11 mouse cellular contexts compared by ENCODE assay signal in the genomic region with DNA sequence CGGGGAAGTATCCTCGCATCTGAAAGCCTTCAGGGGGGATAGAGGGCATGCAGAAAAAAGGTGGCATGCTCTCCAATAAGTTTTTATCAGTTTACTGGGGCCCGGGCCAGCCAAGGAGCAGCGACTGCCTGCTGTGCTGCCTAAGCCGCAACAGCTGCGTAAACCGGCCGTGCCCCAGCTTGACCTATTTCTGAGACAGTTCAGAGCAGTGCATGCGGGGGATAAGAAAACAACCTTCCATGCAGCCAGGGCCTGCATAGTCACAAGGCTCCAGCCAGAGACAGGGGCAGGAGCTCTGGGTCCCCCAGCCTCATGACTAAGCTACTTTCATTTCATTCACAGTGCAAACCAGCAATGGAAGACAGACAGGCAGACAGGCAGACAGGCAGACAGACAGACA. TPM values are rescaled to one million over a fixed set of nuclear protein-coding genes. Genes with fewer than 3 reads are reported as not detected.
DNase-seq lines count a peak whose midpoint lies in the region; ATAC-seq lines count a peak whose summit lies in the region.
"Had no signal": no experiment of that assay in that cellular context is flagged by ENCODE, and none has a peak within 500 bp of the region (broad histone marks: within the 10 kb centered on the region; RNA-seq: fewer than 3 reads in every experiment).

No protein-coding gene starts in this region.

- no peak overlapping the region for H3K4me2 ChIP-seq in kidney, embryonic 15.5 days
- H3K4me2 ChIP-seq in hindbrain, embryonic 11.5 days (replicated peaks; ENCODE audit: low read depth, low read length), result no peak overlapping the region
- peak overlapping the region; percentile 28; the same call in 1 of the 2 replicates for H3K4me2 ChIP-seq in neural tube, embryonic 13.5 days

- no peaks in the 10 kb centered on the region for H3K9me3 ChIP-seq in kidney, embryonic 15.5 days (replicated peaks)
- no peaks in the 10 kb centered on the region for H3K9me3 ChIP-seq in hindbrain, embryonic 11.5 days (ENCODE audit: control insufficient read depth, low read length)
- no peaks in the 10 kb centered on the region for H3K9me3 ChIP-seq in neural tube, embryonic 13.5 days

- peak; percentile 40 to 54 for DNase-seq in cerebellum, postnatal 10 days
- DNase-seq in cerebellum, adult 8-10 months, result no peak
- DNase-seq in kidney, adult 8-10 months, result no peak
- no peak for DNase-seq in hindbrain, embryonic 11.5 days (ENCODE audit: low spot score)
- no peak for DNase-seq in spleen, adult 12 weeks (ENCODE audit: low spot score)
- no peak for DNase-seq in layer of hippocampus, adult 11-12 months (ENCODE audit: low spot score)
- DNase-seq: adrenal gland, postnatal 10 days had no signal

- peaks cover 93% of the 10 kb centered on the region for H3K27me3 ChIP-seq in kidney, embryonic 15.5 days
- H3K27me3 ChIP-seq in hindbrain, embryonic 11.5 days (ENCODE audit: control insufficient read depth, insufficient read depth, low read length), result peaks cover 23% of the 10 kb centered on the region
- H3K27me3 ChIP-seq in neural tube, embryonic 13.5 days, result peaks cover 80% of the 10 kb centered on the region

- ATAC-seq in kidney, embryonic 15.5 days (replicated peaks; ENCODE audit: low FRiP score), result no peak
- ATAC-seq in hindbrain, embryonic 11.5 days (ENCODE audit: low FRiP score), result peak; percentile 56; the same call in 1 of the 2 replicates
- ATAC-seq in neural tube, embryonic 13.5 days (ENCODE audit: low read depth), result no peak
- ATAC-seq: forebrain, embryonic 16.5 days had no signal

- 0 out of 2 replicates have a peak overlapping the region, but pooled peaks have one; percentile 4 for H3K4me3 ChIP-seq in kidney, embryonic 15.5 days (replicated peaks)
- no peak overlapping the region for H3K4me3 ChIP-seq in hindbrain, embryonic 11.5 days (ENCODE audit: low read depth, low read length)
- no peak overlapping the region for H3K4me3 ChIP-seq in neural tube, embryonic 13.5 days

- no peaks in the 10 kb centered on the region for H3K4me1 ChIP-seq in kidney, embryonic 15.5 days
- no peaks in the 10 kb centered on the region for H3K4me1 ChIP-seq in hindbrain, embryonic 11.5 days (replicated peaks; ENCODE audit: control insufficient read depth, insufficient read depth, low read length)
- peaks cover 14% of the 10 kb centered on the region for H3K4me1 ChIP-seq in neural tube, embryonic 13.5 days (replicated peaks)

- no peak overlapping the region for H3K9ac ChIP-seq in kidney, embryonic 15.5 days
- H3K9ac ChIP-seq in hindbrain, embryonic 11.5 days (ENCODE audit: low read depth, low read length), result no peak overlapping the region
- no peak overlapping the region for H3K9ac ChIP-seq in neural tube, embryonic 13.5 days

- WGBS in kidney, embryonic 15.5 days, result 5% methylated on average over 9 of the region's 9 CpGs
- 9% methylated on average over 9 of the region's 9 CpGs for WGBS in hindbrain, embryonic 11.5 days
- WGBS in neural tube, embryonic 13.5 days, result 5% methylated on average over 9 of the region's 9 CpGs

- no peak overlapping the region for H3K27ac ChIP-seq in kidney, embryonic 15.5 days
- no peak overlapping the region for H3K27ac ChIP-seq in hindbrain, embryonic 11.5 days (ENCODE audit: low read depth, low read length)
- no peak overlapping the region for H3K27ac ChIP-seq in neural tube, embryonic 13.5 days (replicated peaks)

- no peaks in the 10 kb centered on the region for H3K36me3 ChIP-seq in kidney, embryonic 15.5 days
- no peaks in the 10 kb centered on the region for H3K36me3 ChIP-seq in hindbrain, embryonic 11.5 days (ENCODE audit: control insufficient read depth, insufficient read depth, low read length)
- no peaks in the 10 kb centered on the region for H3K36me3 ChIP-seq in neural tube, embryonic 13.5 days

RNA-seq across cellular contexts. Expression of a gene that starts 15.1 kb away (rescaled TPM):
- 0.12 TPM in 1 of 2 replicates, not detected in the other for polyA plus RNA-seq in kidney, embryonic 15.5 days (2015; fragmentation: Nextera tagmentation; extraction: Ambion mirVana)
- 48.3 and 49.2 TPM in 2 replicates for polyA plus RNA-seq in hindbrain, embryonic 11.5 days (2014; fragmentation: Nextera tagmentation; extraction: Ambion mirVana)
- polyA plus RNA-seq in neural tube, embryonic 13.5 days (2015; fragmentation: Nextera tagmentation; extraction: Ambion mirVana), result 12.9 and 17.0 TPM in 2 replicates
- polyA plus RNA-seq: forebrain, embryonic 16.5 days; liver, embryonic 16.5 days had no signal

Comparison
In these comparisons a context has a peak if more than half of its experiments do, and no peak if none do; other contexts are left out.
1. DNase-seq: peak in cerebellum, postnatal 10 days (2 of 2); none in cerebellum, adult 8-10 months (single experiment), kidney, adult 8-10 months (0 of 2), hindbrain, embryonic 11.5 days (single experiment), spleen, adult 12 weeks (single experiment) and layer of hippocampus, adult 11-12 months (single experiment).
2. RNA of a gene that starts 15.1 kb away (polyA plus RNA-seq): 48.3 to 49.2 TPM in hindbrain, embryonic 11.5 days and 12.9 to 17.0 TPM in neural tube, embryonic 13.5 days; 0.12 TPM in kidney, embryonic 15.5 days; every median in the first group is over 10 times any median in the second.